Mouse (Mus musculus) brain, adult 10 weeks (tissue): ENCODE measurements around the gene Perp. TPM values are rescaled to one million over a fixed set of nuclear protein-coding genes. Genes with fewer than 3 reads are reported as not detected.

ENCODE experiments used
- polyA plus RNA-seq: library from polyadenylated mRNA; stranded (reverse); fragments of 350-450 nt; fragmentation: Illumina TruSeq; extraction: RNeasy Lipid Tissue Mini Kit (QIAGEN cat#74804); gene quantifications from one replicate; pipeline ENCODE4 v1.2.3, GENCODE M21; 2015; ENCODE audit warnings: low read depth, low replicate concordance

Gene Perp
- polyA plus RNA-seq, result 7.4 TPM

DNA sequence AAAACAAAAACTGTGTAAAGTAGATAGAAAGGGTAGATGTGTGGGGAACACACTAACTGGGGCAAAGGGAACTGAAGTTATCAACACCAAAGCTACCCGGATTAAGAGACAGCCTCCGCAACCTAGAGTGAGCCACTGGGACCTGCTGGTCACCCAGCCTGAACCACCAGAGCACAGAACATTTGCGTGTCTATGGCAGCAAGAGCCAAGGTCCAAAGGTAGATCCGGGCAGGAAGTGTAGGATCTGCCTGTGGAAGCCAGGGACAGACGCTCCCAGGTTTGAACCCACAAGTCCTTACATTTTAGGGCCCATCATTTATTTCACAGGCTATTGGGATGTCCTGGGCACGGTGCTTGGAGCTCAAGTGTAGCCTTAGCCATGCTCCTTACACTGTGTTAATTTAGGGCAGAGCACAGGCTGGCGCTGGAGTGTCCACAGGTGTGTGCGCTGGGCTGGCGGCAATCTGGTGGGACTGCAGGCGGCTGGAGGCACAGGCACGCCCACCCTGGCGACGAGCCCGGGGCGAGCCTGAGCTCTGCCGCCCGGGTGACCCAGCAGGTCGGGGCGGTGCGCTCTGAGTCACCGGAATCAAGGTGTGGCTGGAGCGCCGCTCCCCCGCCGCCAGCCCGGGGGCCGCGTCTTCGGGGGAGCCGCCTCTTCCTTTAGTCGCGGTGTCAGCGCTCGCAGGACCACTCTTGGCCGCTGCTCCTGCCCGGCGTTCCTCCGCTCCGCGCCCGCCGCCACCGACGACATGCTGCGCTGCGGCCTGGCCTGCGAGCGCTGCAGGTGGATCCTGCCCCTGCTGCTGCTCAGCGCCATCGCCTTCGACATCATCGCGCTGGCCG is at the start of gene Perp:
TSS of gene Perp (plus strand) at position 580 of the 846 bp plus-strand sequence.

Other genes with a start within 250 kb of the Perp start
- gene Arfgef3, start 101.1 kb upstream of the Perp start, polyA plus RNA-seq, result 28.5 TPM
- not detected for gene Gm4922, start 58.2 kb upstream of the Perp start, polyA plus RNA-seq
- gene Tnfaip3, start 170.6 kb downstream of the Perp start, polyA plus RNA-seq, result 2.9 TPM